Mouse (Mus musculus): ENCODE data around the gene Eid1.

DNA sequence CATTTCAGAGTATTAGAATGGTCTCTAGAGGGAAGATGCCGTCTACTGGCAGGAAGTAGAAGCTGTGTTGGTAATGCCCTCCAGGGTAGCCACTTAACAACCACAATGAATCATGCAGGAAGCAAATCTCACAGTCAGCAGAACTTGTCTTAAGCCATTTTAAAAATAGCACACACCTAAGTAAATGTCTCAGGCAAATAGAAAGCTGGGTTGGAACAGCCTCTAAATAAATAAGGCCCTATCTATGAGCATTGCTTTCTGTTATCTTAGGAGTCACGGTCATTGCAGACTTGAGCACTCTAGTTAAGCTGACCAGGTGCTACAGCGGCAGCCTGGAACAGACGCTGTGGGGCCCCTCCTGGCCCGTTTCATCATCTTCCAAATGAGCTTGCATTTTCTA lies 5.7 kb upstream of the Eid1 start:
- TF ChIP-seq CTCF (IDR thresholded peaks at IDR 0.05; ENCODE audit: low read depth, low read length) (no peak), POLR2A (IDR thresholded peaks at IDR 0.05; ENCODE audit: borderline replicate concordance, low read depth, low read length) (no peak)

Data from bone marrow macrophage, adult 2 months (primary cell).